Mouse (Mus musculus) embryo, embryonic 10 days (tissue): ENCODE data around the gene Tmtc2.

Experiments
- DNase-seq: peaks from one replicate; pipeline ENCODE4 v3.0.0-alpha.2; 2015; ENCODE audit warnings: low spot score

The Tmtc2 gene

GRCm38 (mm10) chr10:105573908-105574694, at the start of gene Tmtc2:
Gene Tmtc2, minus strand, starts transcription at chr10:105574451.
- DNase-seq = peak; percentile 90

GRCm38 (mm10) chr10:105612117-105612516, 37.9 kb upstream of the Tmtc2 start:
- DNase-seq = no peak

GRCm38 (mm10) chr10:105598826-105599225, 24.6 kb upstream of the Tmtc2 start:
- no peak for DNase-seq

GRCm38 (mm10) chr10:105597226-105597625, 23.0 kb upstream of the Tmtc2 start:
- DNase-seq = no peak

GRCm38 (mm10) chr10:105595480-105596102, 21.3 kb upstream of the Tmtc2 start:
- DNase-seq = no peak

- no peak for DNase-seq
These were observed 13.9 kb upstream of the Tmtc2 start for GRCm38 (mm10) chr10:105588141-105588540.

- no peak for DNase-seq
These were observed 5.1 kb upstream of the Tmtc2 start for GRCm38 (mm10) chr10:105579318-105579717.

GRCm38 (mm10) chr10:105578291-105578845, 4.1 kb upstream of the Tmtc2 start:
- DNase-seq = no peak

- DNase-seq = peak; percentile 96
These were observed 727 bp upstream of the Tmtc2 start for GRCm38 (mm10) chr10:105574695-105575660.

- peak; percentile 61 for DNase-seq
These were observed 844 bp downstream of the Tmtc2 start for GRCm38 (mm10) chr10:105573306-105573907.

GRCm38 (mm10) chr10:105572829-105573228, 1.4 kb downstream of the Tmtc2 start:
- peak; percentile 30 for DNase-seq

- DNase-seq = peak; percentile 23
These were observed 1.9 kb downstream of the Tmtc2 start for GRCm38 (mm10) chr10:105572301-105572700.

GRCm38 (mm10) chr10:105571831-105572230, 2.4 kb downstream of the Tmtc2 start:
- DNase-seq = no peak

GRCm38 (mm10) chr10:105571019-105571418, 3.2 kb downstream of the Tmtc2 start:
- DNase-seq = no peak

GRCm38 (mm10) chr10:105569573-105569972, 4.7 kb downstream of the Tmtc2 start:
- no peak for DNase-seq

GRCm38 (mm10) chr10:105567825-105568531, 6.3 kb downstream of the Tmtc2 start:
- no peak for DNase-seq

GRCm38 (mm10) chr10:105561548-105561947, 12.7 kb downstream of the Tmtc2 start:
- no peak for DNase-seq

GRCm38 (mm10) chr10:105557581-105557980, 16.7 kb downstream of the Tmtc2 start:
- DNase-seq = no peak

GRCm38 (mm10) chr10:105556890-105557572, 17.2 kb downstream of the Tmtc2 start:
- no peak for DNase-seq

- DNase-seq = no peak
These were observed 20.1 kb downstream of the Tmtc2 start for GRCm38 (mm10) chr10:105554153-105554552.
